7 mouse cellular contexts compared by ENCODE assay signal in genomic region chr7:30072146-30073028, GRCm38 (mm10). TPM values are rescaled to one million over a fixed set of nuclear protein-coding genes. Genes with fewer than 3 reads are reported as not detected.
DNase-seq lines count a peak whose midpoint lies in the region; ATAC-seq lines count a peak whose summit lies in the region.

Gene Zfp82 (minus strand): TSS chr7:30072900.

- DNase-seq in adrenal gland, adult 8-10 months = peak; percentile 75
- DNase-seq in embryo, embryonic 11 days = peak; percentile 93
- peak; percentile 80 for DNase-seq in gastrocnemius, postnatal 25 days
- peak; percentile 86 for DNase-seq in limb, embryonic 11.5 days (ENCODE audit: low spot score)
- peak; percentile 67 for DNase-seq in spleen, adult 12 weeks (ENCODE audit: low spot score)

- H3K4me1 ChIP-seq in intestine, embryonic 15.5 days (replicated peaks) = no peaks in the 10 kb centered on the region
- H3K4me1 ChIP-seq in limb, embryonic 11.5 days (ENCODE audit: control insufficient read depth, insufficient read depth, low read length) = peaks cover 3% of the 10 kb centered on the region; the same call in 1 of the 2 replicates
- H3K4me1 ChIP-seq in midbrain, embryonic 13.5 days (replicated peaks) = peaks cover 14% of the 10 kb centered on the region

- H3K27me3 ChIP-seq in intestine, embryonic 15.5 days (replicated peaks) = no peaks in the 10 kb centered on the region
- H3K27me3 ChIP-seq in limb, embryonic 11.5 days (ENCODE audit: control insufficient read depth, insufficient read depth, low read length) = no peaks in the 10 kb centered on the region
- no peaks in the 10 kb centered on the region for H3K27me3 ChIP-seq in midbrain, embryonic 13.5 days

- peak; percentile 98 for ATAC-seq in intestine, embryonic 15.5 days
- peak; percentile 88 for ATAC-seq in limb, embryonic 11.5 days (ENCODE audit: insufficient number of reproducible peaks, low FRiP score, low TSS enrichment, low read depth)
- peak; percentile 96 for ATAC-seq in midbrain, embryonic 13.5 days

- H3K36me3 ChIP-seq in intestine, embryonic 15.5 days = peaks cover 3% of the 10 kb centered on the region; the same call in 1 of the 2 replicates
- H3K36me3 ChIP-seq in limb, embryonic 11.5 days (ENCODE audit: control insufficient read depth, insufficient read depth, low read length) = peaks cover 6% of the 10 kb centered on the region; the same call in 1 of the 2 replicates
- peaks cover 31% of the 10 kb centered on the region for H3K36me3 ChIP-seq in midbrain, embryonic 13.5 days

- H3K27ac ChIP-seq in intestine, embryonic 15.5 days = peak within 1 kb of the TSS; percentile 75
- H3K27ac ChIP-seq in limb, embryonic 11.5 days (replicated peaks; ENCODE audit: low read depth, low read length) = no peak within 1 kb of the TSS
- H3K27ac ChIP-seq in midbrain, embryonic 13.5 days = peak within 1 kb of the TSS; percentile 81

- peak within 1 kb of the TSS; percentile 80 for H3K9ac ChIP-seq in intestine, embryonic 15.5 days
- H3K9ac ChIP-seq in limb, embryonic 11.5 days (ENCODE audit: low read length) = peak within 1 kb of the TSS; percentile 74
- peak within 1 kb of the TSS; percentile 90 for H3K9ac ChIP-seq in midbrain, embryonic 13.5 days (replicated peaks)

- no peaks in the 10 kb centered on the region for H3K9me3 ChIP-seq in intestine, embryonic 15.5 days
- H3K9me3 ChIP-seq in limb, embryonic 11.5 days (ENCODE audit: control insufficient read depth, low read length) = no peaks in the 10 kb centered on the region
- H3K9me3 ChIP-seq in midbrain, embryonic 13.5 days = no peaks in the 10 kb centered on the region

- H3K4me2 ChIP-seq in intestine, embryonic 15.5 days (replicated peaks) = peak within 1 kb of the TSS; percentile 95
- H3K4me2 ChIP-seq in limb, embryonic 11.5 days (ENCODE audit: low read depth, severe bottlenecking) = peak within 1 kb of the TSS; percentile 96
- peak within 1 kb of the TSS; percentile 94 for H3K4me2 ChIP-seq in midbrain, embryonic 13.5 days (replicated peaks)

- peak within 1 kb of the TSS; percentile 84 for H3K4me3 ChIP-seq in intestine, embryonic 15.5 days (replicated peaks)
- H3K4me3 ChIP-seq in limb, embryonic 11.5 days (ENCODE audit: low read depth, low read length) = peak within 1 kb of the TSS; percentile 68
- H3K4me3 ChIP-seq in midbrain, embryonic 13.5 days (replicated peaks) = peak within 1 kb of the TSS; percentile 89

- WGBS in intestine, embryonic 15.5 days = under 1% methylated on average over 50 of the region's 50 CpGs
- under 1% methylated on average over 50 of the region's 50 CpGs for WGBS in limb, embryonic 11.5 days
- WGBS in midbrain, embryonic 13.5 days = under 1% methylated on average over 50 of the region's 50 CpGs

RNA-seq across cellular contexts. Expression of gene Zfp82, which starts in this region (rescaled TPM):
- 1 to 10 TPM in 3 of 4 experiments, under 1 TPM in 1; 0.86 to 3.3 (median 2.8) TPM for total RNA-seq in adrenal gland, adult 8-10 months (2022)
- 1 to 10 TPM; 1.5 to 1.7 TPM for total RNA-seq in gastrocnemius, postnatal 25 days (2021)
- 3.9 and 4.5 TPM in 2 replicates for polyA plus RNA-seq in intestine, embryonic 15.5 days (2015; fragmentation: Nextera tagmentation; extraction: Ambion mirVana)
- 4.3 and 4.7 TPM in 2 replicates for polyA plus RNA-seq in limb, embryonic 11.5 days (2014; fragmentation: Nextera tagmentation; extraction: Ambion mirVana)
- polyA plus RNA-seq in midbrain, embryonic 13.5 days (2015; fragmentation: Nextera tagmentation; extraction: Ambion mirVana) = 11.7 and 13.8 TPM in 2 replicates
